Mouse (Mus musculus): ENCODE measurements around the gene Calr4. TPM values are rescaled to one million over a fixed set of nuclear protein-coding genes. Genes with fewer than 3 reads are reported as not detected.

Gene Calr4
- polyA plus RNA-seq (2016; fragmentation: Nextera tagmentation; extraction: Ambion mirVana) = 0.28 and 0.47 TPM in 2 replicates

DNA sequence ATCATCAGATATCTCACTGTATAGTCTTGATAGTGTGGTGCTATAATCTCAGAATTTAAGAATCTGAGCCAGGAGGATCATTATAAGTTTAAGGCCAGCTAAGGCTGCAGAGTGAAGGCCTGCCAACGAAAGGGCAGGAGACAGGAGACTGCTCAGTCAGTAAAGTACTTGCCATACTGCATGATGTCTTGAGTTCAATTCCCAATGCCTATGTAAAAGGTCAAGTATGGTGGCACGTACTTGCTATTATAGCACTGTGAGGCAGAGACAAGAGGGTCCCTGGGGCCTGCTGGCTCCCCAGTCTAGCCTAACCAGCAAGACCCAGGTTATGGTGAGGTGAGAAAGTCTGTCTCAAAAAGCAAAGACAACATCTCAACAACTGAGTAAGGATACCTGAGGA is at the start of gene Calr4:
Gene Calr4, plus strand, starts transcription at position 301 of the 400 bp plus-strand sequence.
- Histone ChIP-seq H3K4me3 (no peak within 1 kb of the TSS), H3K4me2 (replicated peaks) (no peak within 1 kb of the TSS), H3K27ac (no peak within 1 kb of the TSS), H3K9ac (no peak within 1 kb of the TSS), H3K27me3 (no peaks in the 10 kb centered on the region), H3K4me1 (peaks cover 9% of the 10 kb centered on the region; the same call in 1 of the 2 replicates), H3K36me3 (no peaks in the 10 kb centered on the region), H3K9me3 (no peaks in the 10 kb centered on the region)
- WGBS = 76% methylated on average over 2 of the region's 2 CpGs
- no peak for ATAC-seq (ENCODE audit: insufficient number of reproducible peaks, insufficient read depth, low FRiP score, low TSS enrichment)

DNA sequence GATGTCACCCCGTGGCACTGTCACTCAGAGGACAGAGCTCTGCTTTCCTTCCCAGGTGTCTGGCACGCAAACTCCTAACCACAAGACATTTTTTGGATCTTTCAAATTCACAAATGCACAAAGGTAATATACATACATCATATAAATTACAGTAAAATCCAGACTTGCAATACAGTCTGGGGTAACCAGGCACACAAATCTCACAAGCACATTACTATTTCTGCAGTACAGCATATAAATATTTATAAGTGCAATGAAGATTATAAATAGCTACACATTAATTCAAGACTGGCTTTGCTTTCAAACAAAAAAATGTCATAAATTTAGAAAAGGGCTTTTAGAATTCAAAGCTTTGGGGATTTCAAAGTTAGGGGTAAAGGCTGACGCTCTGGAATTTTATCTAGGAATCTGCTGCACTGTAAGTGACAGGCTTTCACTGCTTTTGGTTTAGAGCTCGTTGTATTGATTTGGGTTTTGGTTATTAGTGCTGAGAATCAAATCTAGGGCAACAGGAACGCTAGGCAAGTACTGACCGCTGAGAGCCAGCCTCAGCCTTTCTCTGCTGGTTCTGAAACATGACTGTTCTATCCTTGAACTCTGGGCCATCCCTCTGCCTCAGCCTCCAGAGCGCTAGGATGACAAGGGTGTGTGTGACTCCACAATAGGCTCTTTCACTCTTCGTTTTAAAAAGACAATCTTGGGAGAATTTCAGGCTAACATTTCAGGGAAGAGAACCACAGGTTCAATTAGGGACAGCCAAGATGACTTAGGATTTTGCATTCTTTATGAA is 48.5 kb upstream of the Calr4 start:
- Histone ChIP-seq H3K27me3 (no peaks in the 10 kb centered on the region), H3K27ac (no peak overlapping the region), H3K9ac (no peak overlapping the region), H3K4me1 (no peaks in the 10 kb centered on the region), H3K9me3 (no peaks in the 10 kb centered on the region), H3K4me2 (replicated peaks) (no peak overlapping the region), H3K4me3 (no peak overlapping the region), H3K36me3 (no peaks in the 10 kb centered on the region)
- no peak for ATAC-seq (ENCODE audit: insufficient number of reproducible peaks, insufficient read depth, low FRiP score, low TSS enrichment)
- WGBS = 82% methylated on average over 8 of the region's 8 CpGs

DNA sequence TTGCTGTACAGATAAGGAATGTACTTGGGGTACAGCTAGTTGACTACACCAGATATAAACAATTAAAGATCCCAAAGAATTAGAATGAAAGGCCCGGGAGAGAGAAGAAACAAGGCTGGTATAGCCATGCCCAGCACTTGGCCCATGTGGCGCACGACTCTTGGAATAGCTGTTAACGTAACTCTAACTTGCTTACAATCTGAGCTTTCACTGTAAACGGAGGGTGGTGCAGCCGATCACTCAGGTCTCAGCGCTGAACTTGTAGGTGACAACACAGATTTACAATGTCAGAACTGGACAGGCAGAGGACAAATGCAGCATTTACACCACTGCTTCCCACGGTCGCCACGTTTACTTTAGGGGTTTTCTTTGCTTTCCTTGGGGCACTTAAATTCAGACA is 42.7 kb upstream of the Calr4 start:
- Histone ChIP-seq H3K9me3 (no peaks in the 10 kb centered on the region), H3K27ac (no peak overlapping the region), H3K36me3 (no peaks in the 10 kb centered on the region), H3K27me3 (no peaks in the 10 kb centered on the region), H3K9ac (no peak overlapping the region), H3K4me2 (replicated peaks) (no peak overlapping the region), H3K4me1 (no peaks in the 10 kb centered on the region), H3K4me3 (no peak overlapping the region)
- ATAC-seq (ENCODE audit: insufficient number of reproducible peaks, insufficient read depth, low FRiP score, low TSS enrichment) = no peak
- WGBS = 78% methylated on average over 10 of the region's 10 CpGs

DNA sequence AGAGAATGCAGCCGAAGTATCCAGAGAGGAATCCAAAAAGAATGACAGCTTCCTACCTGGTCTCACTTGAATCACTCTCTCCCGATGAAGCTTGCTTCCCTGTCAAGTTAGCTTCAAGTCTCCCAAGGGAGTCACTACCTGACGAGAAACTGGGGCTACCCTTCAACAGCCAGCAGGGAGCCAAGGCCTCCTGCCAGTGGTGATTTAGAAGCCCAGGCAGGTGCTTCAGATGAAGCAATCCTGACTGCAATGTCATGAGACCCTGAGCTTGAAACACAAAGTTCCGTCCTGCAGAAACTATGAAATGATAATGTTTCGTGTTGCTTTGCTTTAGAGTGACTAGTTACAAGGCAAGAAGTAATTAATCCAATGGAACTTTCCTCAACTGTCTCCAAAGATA is 40.4 kb upstream of the Calr4 start:
- Histone ChIP-seq H3K36me3 (0 out of 2 replicates have a peak, but pooled peaks cover 5% of the 10 kb centered on the region), H3K27me3 (no peaks in the 10 kb centered on the region), H3K4me2 (replicated peaks) (no peak overlapping the region), H3K9ac (no peak overlapping the region), H3K9me3 (no peaks in the 10 kb centered on the region), H3K4me3 (no peak overlapping the region), H3K4me1 (no peaks in the 10 kb centered on the region), H3K27ac (no peak overlapping the region)
- 81% methylated on average over 5 of the region's 5 CpGs for WGBS
- ATAC-seq (ENCODE audit: insufficient number of reproducible peaks, insufficient read depth, low FRiP score, low TSS enrichment) = no peak

DNA sequence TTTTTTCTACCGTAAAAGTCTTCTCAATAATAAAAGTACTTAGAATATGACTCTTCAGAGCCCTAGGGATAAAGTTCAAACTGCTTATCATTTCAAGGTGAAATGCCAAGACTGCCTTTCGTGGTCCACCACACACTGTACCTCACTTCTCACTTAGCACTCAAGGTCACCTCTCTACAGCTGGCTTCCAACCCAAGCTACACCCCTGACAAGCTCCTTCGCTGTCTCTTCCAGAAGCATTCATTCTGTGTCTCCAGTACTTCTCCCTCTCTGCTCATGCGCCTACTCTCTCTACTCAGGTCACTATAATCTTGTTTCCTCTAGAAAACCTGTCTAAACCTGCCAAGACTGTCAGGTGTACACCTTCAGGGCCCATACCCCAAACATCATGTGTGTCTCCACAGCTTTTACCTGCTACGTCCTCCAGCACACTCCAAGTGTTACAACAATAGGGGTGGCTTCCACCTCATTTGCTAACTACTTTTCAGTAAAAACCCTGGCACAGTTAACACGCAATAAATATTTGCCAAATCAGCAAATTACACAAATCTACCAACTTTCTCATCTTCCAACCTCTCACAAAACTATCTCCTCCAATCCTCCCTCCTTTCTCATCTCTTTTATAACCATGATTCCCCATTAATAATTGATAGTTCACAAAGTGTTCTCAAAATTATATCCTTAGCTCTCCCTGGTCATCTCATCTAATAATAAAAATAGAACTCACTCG is 38.2 kb upstream of the Calr4 start:
- no peak for ATAC-seq (ENCODE audit: insufficient number of reproducible peaks, insufficient read depth, low FRiP score, low TSS enrichment)

DNA sequence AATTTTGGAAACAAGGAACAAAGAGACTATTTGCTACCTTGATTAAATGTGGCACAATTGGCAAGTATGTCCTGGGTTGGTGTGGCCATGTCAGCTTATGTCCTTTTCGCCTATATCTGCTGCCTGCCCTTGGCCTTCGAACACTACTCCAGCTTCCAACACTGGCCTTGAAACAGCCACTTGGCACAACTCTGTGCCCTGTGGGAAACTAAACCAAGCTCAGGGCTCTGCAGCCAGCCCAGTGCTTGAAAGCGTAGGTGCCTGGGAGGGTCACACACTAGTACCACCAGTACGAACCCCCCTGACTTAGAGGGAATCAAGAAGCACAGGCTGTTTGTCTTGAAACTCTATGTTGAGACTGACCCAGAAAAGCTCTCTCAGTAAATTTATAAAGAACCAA is 35.2 kb upstream of the Calr4 start:
- Histone ChIP-seq H3K36me3 (0 out of 2 replicates have a peak, but pooled peaks cover 5% of the 10 kb centered on the region), H3K27me3 (no peaks in the 10 kb centered on the region), H3K9ac (no peak overlapping the region), H3K4me2 (replicated peaks) (no peak overlapping the region), H3K4me3 (no peak overlapping the region), H3K9me3 (no peaks in the 10 kb centered on the region), H3K4me1 (peaks cover 8% of the 10 kb centered on the region), H3K27ac (no peak overlapping the region)
- WGBS = 95% methylated on average over 4 of the region's 4 CpGs
- ATAC-seq (ENCODE audit: insufficient number of reproducible peaks, insufficient read depth, low FRiP score, low TSS enrichment) = no peak

More for the DNA sequence above, 38.2 kb upstream of the Calr4 start:
- Histone ChIP-seq H3K4me2 (replicated peaks) (no peak overlapping the region), H3K9ac (no peak overlapping the region), H3K4me1 (peaks cover 5% of the 10 kb centered on the region), H3K9me3 (no peaks in the 10 kb centered on the region), H3K4me3 (no peak overlapping the region), H3K36me3 (0 out of 2 replicates have a peak, but pooled peaks cover 5% of the 10 kb centered on the region), H3K27me3 (no peaks in the 10 kb centered on the region), H3K27ac (no peak overlapping the region)
- 85% methylated on average over 7 of the region's 7 CpGs for WGBS

DNA sequence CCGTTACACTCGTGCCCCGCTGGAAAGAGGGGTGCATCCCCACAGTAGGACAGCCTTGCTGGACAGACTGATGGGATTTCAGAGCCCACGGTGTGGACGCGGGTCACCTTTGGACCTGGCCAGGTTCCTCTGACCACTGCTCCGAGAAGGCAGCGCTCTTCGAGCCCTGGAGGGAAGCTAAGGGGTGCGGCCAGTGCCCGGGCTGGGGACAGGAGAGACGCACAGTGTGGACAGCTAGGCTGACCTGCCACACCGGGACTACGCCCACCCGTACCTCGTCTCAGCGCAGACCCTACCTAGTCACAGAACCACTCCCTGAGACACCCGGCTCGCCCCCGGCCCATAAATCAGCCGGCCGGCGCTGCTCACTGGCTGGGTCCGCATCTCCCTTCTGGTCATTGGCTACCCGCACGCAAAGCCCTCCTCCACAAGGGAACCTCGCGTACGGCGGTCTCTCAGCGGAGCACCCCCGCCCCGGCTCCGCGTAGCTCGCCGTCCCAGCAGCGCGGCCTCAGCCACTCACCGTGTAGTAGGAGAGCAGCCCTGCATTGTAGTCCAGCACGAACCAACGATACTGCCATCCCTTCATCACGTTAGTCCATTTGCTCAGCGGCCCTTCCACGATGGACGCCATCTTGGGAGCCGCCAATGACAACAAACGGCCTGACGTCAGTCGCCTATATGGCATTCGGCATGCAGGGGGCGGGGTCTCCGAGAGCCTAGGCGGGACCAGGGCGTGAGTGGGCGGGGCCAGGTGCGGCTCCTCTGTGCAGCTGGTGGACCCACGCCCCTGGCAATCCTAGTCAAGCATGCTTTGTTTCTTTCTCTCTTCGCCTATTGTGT is 32.5 kb upstream of the Calr4 start, which contains the start of gene Osbpl9:
Gene Osbpl9, minus strand, starts transcription at position 691 of the 843 bp plus-strand sequence.
- ATAC-seq (ENCODE audit: insufficient number of reproducible peaks, insufficient read depth, low FRiP score, low TSS enrichment) = peak; percentile 97
- WGBS = under 1% methylated on average over 59 of the region's 59 CpGs

DNA sequence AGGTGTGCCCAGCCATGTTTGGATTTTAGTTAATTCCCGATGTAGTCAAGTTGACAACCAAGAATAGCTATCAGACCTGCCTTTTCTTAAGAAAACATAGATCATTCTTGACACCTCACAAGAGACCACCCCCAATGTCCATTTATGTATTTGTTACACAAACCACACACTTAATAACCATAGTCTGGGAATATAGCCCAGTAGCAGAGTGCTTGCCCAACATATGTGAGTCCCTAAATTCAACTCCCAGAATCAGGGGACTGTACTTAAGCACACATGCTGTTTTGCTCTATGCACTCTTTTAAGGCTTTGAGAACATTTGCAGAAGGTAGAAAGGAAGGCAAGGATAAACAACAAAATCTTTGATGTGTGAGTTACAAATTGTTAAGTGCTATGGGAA is 30.4 kb upstream of the Calr4 start:
- H3K4me2 ChIP-seq (replicated peaks) = no peak overlapping the region
- 83% methylated on average over 1 of the region's 1 CpGs for WGBS
- ATAC-seq (ENCODE audit: insufficient number of reproducible peaks, insufficient read depth, low FRiP score, low TSS enrichment) = no peak
- no peak overlapping the region for H3K9ac ChIP-seq
- H3K36me3 ChIP-seq = no peaks in the 10 kb centered on the region
- no peaks in the 10 kb centered on the region for H3K27me3 ChIP-seq
- no peaks in the 10 kb centered on the region for H3K9me3 ChIP-seq
- H3K4me1 ChIP-seq = peaks cover 8% of the 10 kb centered on the region
- no peak overlapping the region for H3K4me3 ChIP-seq
- H3K27ac ChIP-seq = no peak overlapping the region

More for the DNA sequence above, 32.5 kb upstream of the Calr4 start, which contains the start of gene Osbpl9:
- H3K4me3 ChIP-seq = peak within 1 kb of the TSS; percentile 76
- peak within 1 kb of the TSS; percentile 93 for H3K27ac ChIP-seq
- no peaks in the 10 kb centered on the region for H3K9me3 ChIP-seq
- peaks cover 8% of the 10 kb centered on the region for H3K4me1 ChIP-seq
- peak within 1 kb of the TSS; percentile 73 for H3K4me2 ChIP-seq (replicated peaks)
- no peaks in the 10 kb centered on the region for H3K27me3 ChIP-seq
- H3K36me3 ChIP-seq = 0 out of 2 replicates have a peak, but pooled peaks cover 5% of the 10 kb centered on the region
- H3K9ac ChIP-seq = peak within 1 kb of the TSS; percentile 69

DNA sequence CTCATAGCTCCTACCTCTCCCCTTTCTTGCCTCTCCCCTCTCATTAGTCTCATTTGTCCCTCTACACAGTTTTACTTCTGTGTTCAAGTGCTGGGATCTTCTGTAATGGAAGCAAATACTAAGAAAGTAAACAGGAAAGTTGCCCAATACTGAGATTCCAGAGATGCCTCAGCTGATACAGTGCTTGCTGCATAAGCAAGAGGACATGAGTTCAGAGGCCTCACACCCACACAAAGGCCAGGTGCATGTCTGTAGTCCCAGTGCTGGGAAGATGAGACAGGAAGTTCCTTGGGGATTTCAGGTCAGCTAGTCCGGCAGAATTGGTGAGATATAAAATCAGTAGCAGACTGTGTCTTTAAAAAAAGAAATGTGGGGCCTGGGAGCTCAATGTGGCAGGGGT is 29.9 kb upstream of the Calr4 start:
- WGBS = 56% methylated on average over 1 of the region's 1 CpGs

DNA sequence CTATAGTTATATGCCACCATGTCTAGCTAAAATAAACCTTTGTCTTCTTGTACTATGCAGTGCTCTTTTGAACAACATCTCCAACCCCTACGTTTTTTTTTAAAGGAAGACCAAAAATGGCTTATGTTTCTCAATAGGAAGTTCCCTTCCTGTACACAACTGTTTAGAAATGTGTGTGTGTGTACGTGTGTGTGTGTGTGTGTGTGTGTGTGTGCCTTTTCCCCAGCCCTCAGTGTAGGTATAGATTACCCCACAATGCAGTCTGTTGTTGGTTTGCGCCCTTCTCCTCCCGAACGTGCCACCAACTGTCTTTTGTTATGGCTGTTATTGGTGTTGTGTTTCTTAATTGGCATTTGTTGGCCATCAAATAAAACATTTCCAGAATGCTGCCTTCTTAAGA is 26.8 kb upstream of the Calr4 start:
- no peak for ATAC-seq (ENCODE audit: insufficient number of reproducible peaks, insufficient read depth, low FRiP score, low TSS enrichment)
- no peak overlapping the region for H3K27ac ChIP-seq
- H3K4me1 ChIP-seq = no peaks in the 10 kb centered on the region
- no peaks in the 10 kb centered on the region for H3K27me3 ChIP-seq
- WGBS = 79% methylated on average over 5 of the region's 5 CpGs
- no peak overlapping the region for H3K4me3 ChIP-seq
- no peak overlapping the region for H3K9ac ChIP-seq
- H3K36me3 ChIP-seq = no peaks in the 10 kb centered on the region
- no peak overlapping the region for H3K4me2 ChIP-seq (replicated peaks)
- no peaks in the 10 kb centered on the region for H3K9me3 ChIP-seq

More for the DNA sequence above, 29.9 kb upstream of the Calr4 start:
- Histone ChIP-seq H3K27me3 (no peaks in the 10 kb centered on the region), H3K9me3 (no peaks in the 10 kb centered on the region), H3K9ac (no peak overlapping the region), H3K4me1 (peaks cover 8% of the 10 kb centered on the region), H3K36me3 (no peaks in the 10 kb centered on the region), H3K4me2 (replicated peaks) (no peak overlapping the region), H3K4me3 (no peak overlapping the region), H3K27ac (no peak overlapping the region)
- ATAC-seq (ENCODE audit: insufficient number of reproducible peaks, insufficient read depth, low FRiP score, low TSS enrichment) = no peak

DNA sequence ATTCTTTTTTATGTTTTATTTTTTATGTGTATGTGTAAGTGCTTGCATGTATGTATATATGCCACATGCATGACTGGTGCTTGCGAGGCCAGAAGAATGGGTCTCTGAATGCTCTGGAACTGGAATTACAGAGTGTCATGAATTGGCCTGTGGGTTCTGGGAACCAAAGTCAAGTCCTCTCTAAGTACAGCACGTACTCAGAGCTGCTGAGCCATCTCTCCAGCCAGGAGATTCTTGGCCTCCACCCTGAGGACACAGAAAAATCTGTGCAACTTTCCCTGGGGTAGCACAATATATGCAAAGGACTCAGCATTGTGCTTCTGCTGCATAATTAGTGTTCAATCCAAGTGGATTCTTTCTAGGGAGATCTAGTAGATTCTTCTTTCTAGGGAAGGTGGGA is 24.0 kb upstream of the Calr4 start:
- no peak overlapping the region for H3K4me3 ChIP-seq
- no peaks in the 10 kb centered on the region for H3K9me3 ChIP-seq
- H3K4me1 ChIP-seq = no peaks in the 10 kb centered on the region
- H3K9ac ChIP-seq = no peak overlapping the region
- 81% methylated on average over 2 of the region's 2 CpGs for WGBS
- no peaks in the 10 kb centered on the region for H3K36me3 ChIP-seq
- H3K27ac ChIP-seq = no peak overlapping the region
- no peaks in the 10 kb centered on the region for H3K27me3 ChIP-seq
- no peak overlapping the region for H3K4me2 ChIP-seq (replicated peaks)
- ATAC-seq (ENCODE audit: insufficient number of reproducible peaks, insufficient read depth, low FRiP score, low TSS enrichment) = no peak

Measured in embryonic facial prominence, embryonic 12.5 days (tissue).